Mouse (Mus musculus) stomach, embryonic 15.5 days (tissue): Measurements from ENCODE around the gene Bod1. TPM values are rescaled to one million over a fixed set of nuclear protein-coding genes. Genes with fewer than 3 reads are reported as not detected.

Experiments used
- ATAC-seq: fragments of 200-750 bp; cut with Nextera tagmentation; 2 replicates; pipeline ENCODE4 v1.8.0; 2017; ENCODE audit warnings: low read depth, moderate number of reproducible peaks, moderate TSS enrichment; ENCODE audit not compliant: insufficient read depth, low FRiP score
- H3K27ac ChIP-seq: fragments of 300-500 bp; sonication (generic); 2 replicates; pipeline ENCODE4 v1.5.1; 2015; ENCODE audit warnings: mild to moderate bottlenecking, inconsistent platforms
- H3K27me3 ChIP-seq: fragments of 300-500 bp; sonication (generic); replicated peaks from 2 replicates; pipeline ENCODE4 v1.6.1; 2015; ENCODE audit warnings: inconsistent platforms
- H3K36me3 ChIP-seq: fragments of 300-500 bp; sonication (generic); 2 replicates; pipeline ENCODE4 v1.6.1; 2015; ENCODE audit warnings: inconsistent platforms
- H3K4me1 ChIP-seq: fragments of 300-500 bp; sonication (generic); 2 replicates; pipeline ENCODE4 v1.6.1; 2015; ENCODE audit warnings: inconsistent platforms
- H3K4me2 ChIP-seq: fragments of 300-500 bp; sonication (generic); 2 replicates; pipeline ENCODE4 v1.6.1; 2015; ENCODE audit warnings: mild to moderate bottlenecking, inconsistent platforms
- H3K4me3 ChIP-seq: fragments of 300-500 bp; sonication (generic); replicated peaks from 2 replicates; pipeline ENCODE4 v1.5.1; 2015; ENCODE audit warnings: inconsistent platforms
- H3K9ac ChIP-seq: fragments of 300-500 bp; sonication (generic); 2 replicates; pipeline ENCODE4 v1.6.1; 2015; ENCODE audit warnings: inconsistent platforms
- H3K9me3 ChIP-seq: fragments of 300-500 bp; sonication (generic); 2 replicates; pipeline ENCODE4 v1.6.1; 2016; ENCODE audit warnings: inconsistent platforms
- WGBS: fragments of 180-500 bp; shearing (Covaris S2); methylation state at CpG from one replicate; pipeline ENCODE4 v1.1.7; 2015; 5-methylcytosine and 5-hydroxymethylcytosine counted together
- polyA plus RNA-seq: library from polyadenylated mRNA; unstranded; fragments of >200 nt; fragmentation: Nextera tagmentation; extraction: Ambion mirVana; gene quantifications from 2 replicates; pipeline ENCODE4 v1.2.1, GENCODE M21; 2015

Bod1 gene
- 77.0 and 78.3 TPM in 2 replicates for polyA plus RNA-seq

DNA sequence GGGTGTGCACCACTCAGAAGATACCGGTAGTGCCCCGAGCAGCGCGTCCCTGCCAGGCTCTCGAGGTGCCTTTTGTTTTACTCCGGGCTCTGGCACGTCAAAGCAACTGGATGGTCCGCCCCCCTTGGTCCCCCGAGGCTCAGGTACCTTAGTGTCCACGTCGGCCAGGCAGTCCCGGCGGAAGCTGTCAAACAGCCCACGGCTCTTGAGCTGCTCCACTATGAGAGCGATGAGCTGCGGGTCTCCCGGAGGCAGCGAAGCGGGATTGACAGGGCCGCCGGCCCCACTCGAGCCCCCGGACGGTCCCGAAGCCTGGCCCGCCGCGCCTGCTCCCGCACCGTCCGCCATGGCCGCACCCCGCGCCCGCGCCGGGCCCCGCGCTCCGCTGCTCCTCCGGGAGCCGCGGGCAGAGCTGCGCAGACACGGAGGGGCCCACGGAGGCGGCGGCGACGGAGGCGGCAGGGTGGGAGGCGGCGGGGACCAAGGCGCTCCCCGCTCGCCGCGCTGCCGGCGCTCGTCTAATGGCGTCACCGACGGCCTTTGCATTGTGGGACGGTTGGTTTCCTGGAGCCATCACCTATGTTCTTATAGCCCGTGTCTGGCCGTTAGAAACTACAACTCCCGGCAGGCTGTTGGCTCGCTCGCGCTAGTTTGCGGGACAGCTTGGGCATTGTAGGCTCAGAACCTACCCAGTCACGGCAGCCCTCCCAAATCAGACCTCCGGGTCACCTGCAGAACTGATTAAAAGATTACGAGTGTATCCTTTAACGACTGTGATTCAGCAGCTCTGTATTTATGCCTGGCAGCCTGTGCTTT, at the start of gene Bod1:
Bod1 (minus strand) TSS at position 532 of the 816 bp plus-strand sequence.
- Histone ChIP-seq H3K4me1 (peaks cover 10% of the 10 kb centered on the region; the same call in 1 of the 2 replicates), H3K36me3 (peaks cover 12% of the 10 kb centered on the region), H3K27me3 (no peaks in the 10 kb centered on the region), H3K4me2 (peak within 1 kb of the TSS; percentile 64), H3K9me3 (no peaks in the 10 kb centered on the region), H3K4me3 (peak within 1 kb of the TSS; percentile 95), H3K27ac (peak within 1 kb of the TSS; percentile 69; the same call in 1 of the 2 replicates), H3K9ac (peak within 1 kb of the TSS; percentile 80)
- WGBS: under 1% methylated on average over 69 of the region's 76 CpGs
- peak; percentile 96 for ATAC-seq

DNA sequence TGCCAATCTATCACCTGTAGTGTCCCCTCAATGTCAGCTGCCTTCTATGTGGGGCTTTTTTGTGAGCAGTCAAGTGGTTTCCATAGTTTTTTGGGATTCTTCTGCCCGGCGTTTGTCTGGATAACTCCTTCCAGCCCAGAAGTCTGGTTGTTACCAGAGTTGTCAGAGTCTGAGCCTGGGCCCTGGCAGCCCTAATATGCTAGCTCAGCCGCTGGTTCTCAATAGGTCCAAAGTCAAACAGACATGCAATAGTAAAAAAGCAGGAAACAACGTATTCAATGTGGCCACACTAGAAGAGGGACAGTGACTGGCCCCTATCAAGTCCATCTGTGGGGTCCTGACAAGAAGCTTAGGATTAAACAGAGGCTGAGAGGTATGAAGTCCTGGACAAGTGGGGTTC, 47.4 kb upstream of the Bod1 start:
- Histone ChIP-seq H3K4me2 (no peak overlapping the region), H3K27ac (no peak overlapping the region), H3K9ac (no peak overlapping the region), H3K4me3 (no peak overlapping the region), H3K27me3 (no peaks in the 10 kb centered on the region), H3K4me1 (no peaks in the 10 kb centered on the region), H3K9me3 (no peaks in the 10 kb centered on the region), H3K36me3 (no peaks in the 10 kb centered on the region)
- 82% methylated on average over 4 of the region's 4 CpGs for WGBS
- ATAC-seq: no peak

DNA sequence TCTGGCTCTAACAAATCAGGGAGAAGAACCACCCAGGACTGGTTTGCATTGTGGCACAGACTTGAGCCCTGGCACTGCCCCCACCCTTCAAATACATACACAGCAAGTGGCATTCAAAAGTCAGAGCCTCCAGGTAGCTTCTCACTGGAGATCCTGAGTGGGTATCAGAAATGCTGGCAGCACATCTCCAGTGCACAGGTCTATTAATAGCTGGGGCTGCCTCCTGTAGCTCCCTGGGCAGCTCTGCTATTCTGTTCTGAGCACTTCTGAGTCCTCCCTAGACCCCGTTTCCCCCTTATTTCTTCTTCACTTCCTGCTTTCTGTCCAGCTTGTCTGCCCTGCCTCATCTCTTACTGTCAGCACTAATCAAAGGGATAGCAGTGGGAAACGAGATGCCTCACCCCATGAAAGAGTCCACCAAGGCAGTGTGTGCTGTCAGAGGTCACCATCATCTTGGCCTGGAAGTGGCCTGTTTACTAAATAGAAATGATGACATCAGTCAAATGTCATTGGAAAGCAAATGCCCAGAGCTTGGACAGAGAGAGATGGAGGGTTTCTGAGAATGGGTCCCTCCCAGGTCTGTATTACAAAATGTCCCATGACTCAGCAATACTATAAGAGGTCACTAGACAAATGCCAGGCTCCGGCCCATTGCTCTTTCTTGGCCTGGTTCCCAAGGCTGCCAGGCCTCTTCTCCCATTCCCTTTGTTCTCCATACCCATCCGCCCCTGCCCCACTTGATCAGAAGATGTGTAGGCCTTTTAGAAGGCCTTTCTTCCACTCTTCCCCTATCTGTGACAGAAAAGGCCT, 46.4 kb upstream of the Bod1 start:
- no peak for ATAC-seq
- 52% methylated on average over 4 of the region's 4 CpGs for WGBS
- Histone ChIP-seq H3K4me3 (no peak overlapping the region), H3K9me3 (no peaks in the 10 kb centered on the region), H3K4me1 (no peaks in the 10 kb centered on the region), H3K27me3 (no peaks in the 10 kb centered on the region), H3K9ac (no peak overlapping the region), H3K27ac (no peak overlapping the region), H3K36me3 (no peaks in the 10 kb centered on the region), H3K4me2 (no peak overlapping the region)

DNA sequence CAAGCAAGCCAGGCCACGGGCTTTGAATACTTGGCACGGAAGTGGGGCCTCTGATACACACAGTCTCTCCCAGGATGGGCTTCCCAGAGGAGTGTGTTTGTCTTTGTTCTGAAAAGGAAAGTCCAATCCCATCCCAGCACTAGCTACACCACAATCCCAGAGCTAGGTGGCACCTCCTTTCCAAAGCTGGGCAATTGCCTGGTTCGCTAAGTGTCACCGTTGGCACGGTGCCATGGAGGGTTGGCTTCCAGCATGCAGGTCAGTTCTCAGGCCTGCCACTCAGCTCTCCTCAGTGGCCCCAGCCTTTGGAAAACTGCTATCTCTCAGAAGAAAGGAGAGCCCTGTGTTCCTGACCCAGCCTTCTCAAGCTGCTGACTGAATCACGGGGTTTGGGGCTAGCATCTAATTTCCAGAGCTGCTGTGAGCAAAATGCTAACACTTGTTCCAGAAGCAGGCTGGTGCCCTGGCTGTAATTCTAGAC, 42.0 kb upstream of the Bod1 start:
- Histone ChIP-seq H3K27ac (peak overlapping the region; percentile 6; the same call in 1 of the 2 replicates), H3K27me3 (no peaks in the 10 kb centered on the region)

DNA sequence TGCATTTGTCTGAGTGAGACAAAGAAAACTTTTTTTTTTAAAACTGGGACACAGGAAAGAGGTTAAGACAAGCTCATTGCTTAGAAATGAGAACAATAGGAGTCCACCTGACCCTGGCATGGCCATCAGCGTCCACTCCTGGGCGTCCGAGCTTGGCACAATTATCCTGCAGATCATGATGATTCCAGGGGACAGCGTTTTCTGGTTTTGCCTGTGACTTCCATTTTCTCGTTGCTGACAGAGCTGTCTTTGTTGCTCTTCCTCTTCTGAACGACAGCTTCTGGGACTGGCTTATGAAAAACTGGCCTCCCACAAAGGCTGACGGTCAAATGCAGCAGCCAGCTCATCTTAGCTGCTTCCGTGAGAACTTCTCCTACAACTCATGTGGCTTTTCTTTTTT, 41.4 kb upstream of the Bod1 start:
- H3K27me3 ChIP-seq: no peaks in the 10 kb centered on the region
- ATAC-seq: no peak
- H3K27ac ChIP-seq: no peak overlapping the region

More for the DNA sequence above, 42.0 kb upstream of the Bod1 start:
- H3K4me3 ChIP-seq: no peak overlapping the region
- peak; percentile 75 for ATAC-seq
- no peaks in the 10 kb centered on the region for H3K36me3 ChIP-seq
- H3K4me1 ChIP-seq: no peaks in the 10 kb centered on the region
- no peaks in the 10 kb centered on the region for H3K9me3 ChIP-seq
- H3K4me2 ChIP-seq: no peak overlapping the region
- 54% methylated on average over 6 of the region's 6 CpGs for WGBS
- H3K9ac ChIP-seq: no peak overlapping the region

DNA sequence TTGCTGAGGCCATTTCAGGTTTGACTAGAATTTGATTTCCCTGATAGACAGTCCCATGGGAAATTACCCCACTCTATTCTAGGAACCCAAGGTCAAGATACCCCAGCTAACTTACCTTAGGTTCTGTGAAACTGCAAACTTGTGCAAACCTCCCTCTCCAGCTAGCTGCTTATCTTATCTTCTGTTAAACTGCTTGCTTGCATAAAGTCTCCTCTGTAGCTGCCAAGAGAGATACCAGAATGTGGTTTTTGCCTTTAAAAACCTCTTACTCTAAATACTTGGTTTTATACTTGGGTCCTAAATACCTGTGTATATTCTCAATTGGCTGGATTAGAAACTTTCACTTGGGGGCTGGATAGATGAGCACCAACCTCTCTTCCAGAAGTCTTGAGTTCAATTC, 36.1 kb upstream of the Bod1 start:
- Histone ChIP-seq H3K27ac (no peak overlapping the region), H3K4me3 (no peak overlapping the region)

More for the DNA sequence above, 41.4 kb upstream of the Bod1 start:
- Histone ChIP-seq H3K9me3 (no peaks in the 10 kb centered on the region), H3K36me3 (no peaks in the 10 kb centered on the region), H3K4me2 (no peak overlapping the region), H3K4me3 (no peak overlapping the region), H3K9ac (no peak overlapping the region), H3K4me1 (no peaks in the 10 kb centered on the region)
- 65% methylated on average over 8 of the region's 8 CpGs for WGBS

DNA sequence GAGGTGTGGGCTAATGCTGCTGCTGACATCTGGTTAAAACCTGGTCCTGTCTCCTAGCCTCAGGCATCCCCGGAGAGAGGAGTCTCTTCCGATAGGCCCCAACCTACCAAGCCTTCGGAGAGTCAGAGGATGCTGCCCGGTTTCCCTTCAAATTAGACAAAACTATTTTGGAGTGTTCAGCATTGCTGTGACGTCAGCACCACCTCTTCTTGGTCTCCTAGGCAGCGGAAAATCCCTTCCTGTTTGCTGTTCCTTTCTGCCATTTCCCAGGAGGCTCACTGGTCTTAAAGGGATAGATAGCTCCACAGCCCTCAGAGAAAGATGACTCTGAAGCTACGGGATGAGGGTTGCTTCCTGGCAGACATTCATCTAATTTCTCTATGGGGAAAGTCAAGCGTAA, 31.5 kb upstream of the Bod1 start:
- Histone ChIP-seq H3K9me3 (no peaks in the 10 kb centered on the region), H3K4me2 (no peak overlapping the region), H3K4me3 (no peak overlapping the region), H3K27ac (no peak overlapping the region), H3K27me3 (no peaks in the 10 kb centered on the region), H3K36me3 (no peaks in the 10 kb centered on the region), H3K9ac (no peak overlapping the region), H3K4me1 (no peaks in the 10 kb centered on the region)
- ATAC-seq: no peak
- WGBS: 71% methylated on average over 8 of the region's 8 CpGs

More for the DNA sequence above, 36.1 kb upstream of the Bod1 start:
- no peaks in the 10 kb centered on the region for H3K36me3 ChIP-seq
- H3K27me3 ChIP-seq: no peaks in the 10 kb centered on the region
- H3K4me2 ChIP-seq: no peak overlapping the region
- no peaks in the 10 kb centered on the region for H3K4me1 ChIP-seq
- no peak for ATAC-seq
- H3K9me3 ChIP-seq: no peaks in the 10 kb centered on the region
- H3K9ac ChIP-seq: no peak overlapping the region

DNA sequence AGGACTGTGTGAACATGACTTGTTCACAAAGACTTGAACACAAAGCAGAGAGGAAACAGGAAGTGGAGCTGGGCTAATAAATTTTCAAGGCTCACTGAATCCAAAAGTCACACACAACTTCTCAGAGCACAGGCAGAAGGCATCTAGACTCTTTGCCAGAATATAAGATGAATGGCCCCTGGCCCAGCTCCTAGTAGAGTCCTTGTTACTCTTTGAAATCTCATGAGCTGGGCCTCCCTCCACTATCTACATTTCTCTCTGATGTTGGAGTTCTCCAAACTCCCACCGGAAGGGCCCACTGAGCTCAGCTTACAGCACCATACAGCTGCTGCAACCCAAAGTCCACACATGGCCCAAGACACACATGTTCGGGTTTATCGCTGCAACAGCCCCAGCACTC, 30.2 kb upstream of the Bod1 start:
- Histone ChIP-seq H3K9me3 (no peaks in the 10 kb centered on the region), H3K9ac (no peak overlapping the region), H3K4me1 (no peaks in the 10 kb centered on the region), H3K27ac (no peak overlapping the region), H3K36me3 (no peaks in the 10 kb centered on the region), H3K4me3 (no peak overlapping the region), H3K27me3 (no peaks in the 10 kb centered on the region), H3K4me2 (no peak overlapping the region)
- ATAC-seq: no peak
- 79% methylated on average over 3 of the region's 3 CpGs for WGBS

DNA sequence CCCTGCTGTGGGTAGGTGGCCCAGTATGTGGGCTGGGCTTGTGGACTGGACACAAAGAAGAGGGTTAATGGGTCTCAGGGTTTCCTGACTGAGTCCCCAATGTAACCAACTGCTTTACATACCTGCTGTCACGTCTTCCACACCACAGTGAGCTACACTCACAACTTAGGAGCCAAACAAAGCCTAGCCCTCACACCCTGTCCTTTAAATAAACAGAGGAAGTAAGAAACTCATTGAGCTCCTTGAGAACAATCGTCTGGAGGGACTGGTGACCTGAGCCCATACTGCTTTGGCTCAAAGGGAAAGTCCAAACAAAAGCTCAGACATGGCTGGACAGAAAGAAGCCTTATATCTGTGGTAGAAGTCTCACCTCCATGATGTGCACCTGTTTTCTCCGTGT, 27.8 kb upstream of the Bod1 start:
- no peaks in the 10 kb centered on the region for H3K27me3 ChIP-seq
- WGBS: 34% methylated on average over 3 of the region's 3 CpGs
- no peak overlapping the region for H3K4me2 ChIP-seq
- H3K4me3 ChIP-seq: no peak overlapping the region
- H3K36me3 ChIP-seq: no peaks in the 10 kb centered on the region
- no peak overlapping the region for H3K9ac ChIP-seq
- no peaks in the 10 kb centered on the region for H3K4me1 ChIP-seq
- no peak; the same call in 1 of the 2 replicates for ATAC-seq
- no peak overlapping the region for H3K27ac ChIP-seq
- no peaks in the 10 kb centered on the region for H3K9me3 ChIP-seq

DNA sequence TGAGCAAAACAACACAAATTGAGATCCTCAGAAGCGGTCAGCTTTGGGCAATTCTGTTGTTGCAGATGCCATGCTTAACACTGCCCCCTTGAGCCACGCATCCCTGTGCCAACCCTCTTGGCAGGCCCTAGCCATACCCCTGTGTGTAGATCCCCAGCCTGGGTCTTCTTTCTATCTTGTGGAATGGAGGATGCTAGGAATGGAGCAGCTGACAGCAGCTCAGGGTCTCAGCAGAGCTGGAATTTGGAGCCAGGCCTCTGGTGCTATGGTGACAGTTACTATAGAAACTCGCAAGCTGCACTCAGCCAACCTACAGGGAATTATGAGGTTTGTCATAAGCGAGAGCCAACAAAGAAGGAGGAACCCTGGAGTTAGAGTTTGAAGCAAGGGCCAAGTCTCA, 23.1 kb upstream of the Bod1 start:
- no peak overlapping the region for H3K27ac ChIP-seq
- 82% methylated on average over 4 of the region's 4 CpGs for WGBS
- no peaks in the 10 kb centered on the region for H3K36me3 ChIP-seq
- H3K9me3 ChIP-seq: no peaks in the 10 kb centered on the region
- no peaks in the 10 kb centered on the region for H3K4me1 ChIP-seq
- no peak overlapping the region for H3K4me3 ChIP-seq
- H3K4me2 ChIP-seq: no peak overlapping the region
- ATAC-seq: no peak
- H3K27me3 ChIP-seq: no peaks in the 10 kb centered on the region
- H3K9ac ChIP-seq: no peak overlapping the region

DNA sequence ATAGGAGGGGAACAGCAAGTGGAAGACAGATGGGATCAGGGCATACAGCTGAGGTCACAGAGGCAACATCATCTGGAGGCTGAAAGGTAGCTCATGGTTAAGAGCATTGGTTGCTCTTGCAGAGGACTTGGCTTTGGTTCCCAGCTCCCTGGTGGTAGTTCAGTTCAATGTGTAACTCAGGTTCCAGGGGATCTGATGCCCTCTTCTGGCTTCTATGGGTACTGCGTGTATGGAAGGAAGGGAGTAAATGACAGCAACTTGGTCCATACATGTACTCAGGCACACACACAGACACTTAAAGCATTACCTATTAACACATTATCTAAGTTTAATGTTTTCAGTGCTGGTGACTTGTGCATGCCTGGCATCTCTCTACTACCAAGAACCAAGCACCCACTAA, 22.4 kb upstream of the Bod1 start:
- WGBS: 94% methylated on average over 1 of the region's 1 CpGs
- Histone ChIP-seq H3K4me1 (no peaks in the 10 kb centered on the region), H3K27me3 (no peaks in the 10 kb centered on the region), H3K9me3 (no peaks in the 10 kb centered on the region), H3K27ac (no peak overlapping the region), H3K36me3 (no peaks in the 10 kb centered on the region), H3K9ac (no peak overlapping the region), H3K4me3 (no peak overlapping the region), H3K4me2 (no peak overlapping the region)
- ATAC-seq: no peak

DNA sequence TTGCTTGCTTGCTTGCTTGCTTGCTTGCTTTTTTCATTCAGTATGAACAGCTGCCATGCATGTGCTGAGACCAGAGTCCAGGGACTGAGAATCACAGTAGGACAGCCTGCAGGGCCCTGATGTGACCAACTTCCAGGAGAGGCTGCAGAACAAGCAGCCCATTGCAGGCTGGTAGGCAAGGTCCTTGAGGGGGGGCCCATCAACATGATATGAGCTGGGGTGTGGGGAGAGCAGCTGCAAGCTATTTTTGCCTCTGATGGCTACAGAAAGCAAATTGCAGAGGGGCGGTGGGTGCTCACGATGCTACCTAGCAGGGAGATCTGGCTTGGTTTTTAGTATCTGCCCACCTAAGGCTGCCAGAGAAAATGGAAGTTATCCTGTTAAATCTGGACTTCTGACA, 21.6 kb upstream of the Bod1 start:
- Histone ChIP-seq H3K9ac (no peak overlapping the region), H3K27ac (no peak overlapping the region), H3K27me3 (no peaks in the 10 kb centered on the region), H3K4me1 (no peaks in the 10 kb centered on the region), H3K9me3 (no peaks in the 10 kb centered on the region), H3K4me2 (no peak overlapping the region), H3K4me3 (no peak overlapping the region), H3K36me3 (no peaks in the 10 kb centered on the region)
- ATAC-seq: no peak
- 99% methylated on average over 2 of the region's 2 CpGs for WGBS
